Mouse (Mus musculus) forebrain, postnatal 0 days (tissue): Measurements from ENCODE around the gene Slc27a5. TPM values are rescaled to one million over a fixed set of nuclear protein-coding genes. Genes with fewer than 3 reads are reported as not detected.

Source experiments
- ATAC-seq: fragments of 200-750 bp; cut with Nextera tagmentation; 2 replicates; pipeline ENCODE4 v1.8.0; 2017; ENCODE audit warnings: mild to moderate bottlenecking, moderate library complexity
- DNase-seq: peaks from one replicate; pipeline ENCODE4 v3.0.0-alpha.2; 2015
- H3K27ac ChIP-seq: fragments of 300-500 bp; sonication (generic); 2 replicates; pipeline ENCODE4 v1.5.1; 2014; ENCODE audit warnings: low read depth, mild to moderate bottlenecking, antibody characterized with exemption, low read length, moderate library complexity, mixed read lengths
- H3K27me3 ChIP-seq: fragments of 300-500 bp; sonication (generic); 2 replicates; pipeline ENCODE4 v1.6.1; 2014; ENCODE audit warnings: mild to moderate bottlenecking, low read length, mixed read lengths; ENCODE audit not compliant: insufficient read depth
- H3K36me3 ChIP-seq: fragments of 300-500 bp; sonication (generic); 2 replicates; pipeline ENCODE4 v1.6.1; 2014; ENCODE audit warnings: mild to moderate bottlenecking, moderate library complexity; ENCODE audit not compliant: insufficient read depth
- H3K4me1 ChIP-seq: fragments of 300-500 bp; sonication (generic); 2 replicates; pipeline ENCODE4 v1.6.1; 2014; ENCODE audit warnings: antibody characterized with exemption; ENCODE audit not compliant: insufficient read depth
- H3K4me2 ChIP-seq: fragments of 300-500 bp; sonication (generic); 2 replicates; pipeline ENCODE4 v1.6.1; 2014; ENCODE audit warnings: low read depth, mild to moderate bottlenecking, moderate library complexity
- H3K4me3 ChIP-seq: fragments of 300-500 bp; sonication (generic); 2 replicates; pipeline ENCODE4 v1.5.1; 2014; ENCODE audit warnings: low read depth, low read length, mixed read lengths
- H3K9ac ChIP-seq: fragments of 300-500 bp; sonication (generic); 2 replicates; pipeline ENCODE4 v1.6.1; 2014; ENCODE audit warnings: mild to moderate bottlenecking
- H3K9me3 ChIP-seq: fragments of 300-500 bp; sonication (generic); 2 replicates; pipeline ENCODE4 v1.6.1; 2016; ENCODE audit warnings: low read length
- CTCF ChIP-seq: sonication (generic); IDR thresholded peaks from 2 replicates; pipeline ENCODE4 v1.5.1; 2016; ENCODE audit warnings: antibody characterized with exemption, control low read depth, low read depth
- WGBS: fragments of 180-500 bp; shearing (Covaris S2); extraction: QIAGEN DNeasy Blood & Tissue Kit; methylation state at CpG from one replicate; pipeline ENCODE4 v1.1.7; 2014; 5-methylcytosine and 5-hydroxymethylcytosine counted together
- polyA plus RNA-seq: library from polyadenylated mRNA; unstranded; fragments of >200 nt; fragmentation: Nextera tagmentation; extraction: Ambion mirVana; gene quantifications from 2 replicates; pipeline ENCODE4 v1.2.1, GENCODE M21; 2015
- total RNA-seq: library from RNA; depleted of rRNA; stranded (reverse); fragments of >200 nt; gene quantifications from 2 replicates; pipeline ENCODE4 v1.2.3, GENCODE M21; 2014

The Slc27a5 gene
- total and polyA plus RNA-seq, 2 experiments from 2014 or later: 0.18 to 0.43 TPM

GRCm38 (mm10) chr7:13013671-13014070 is 15.7 kb upstream of the Slc27a5 start:
- Histone ChIP-seq H3K36me3 (no peaks in the 10 kb centered on the region), H3K4me1 (0 out of 2 replicates have a peak, but pooled peaks cover 6% of the 10 kb centered on the region), H3K27ac (no peak overlapping the region), H3K9ac (no peak overlapping the region), H3K9me3 (no peaks in the 10 kb centered on the region), H3K4me2 (no peak overlapping the region), H3K4me3 (no peak overlapping the region), H3K27me3 (no peaks in the 10 kb centered on the region)
- no peak for DNase-seq
- no peak for ATAC-seq
- TF ChIP-seq CTCF: no peak
- 67% methylated on average over 4 of the region's 4 CpGs for WGBS

- no peaks in the 10 kb centered on the region for H3K27me3 ChIP-seq
- no peak for TF ChIP-seq CTCF
- peak within 1 kb of the TSS; percentile 74 for H3K4me2 ChIP-seq
- no peak for DNase-seq
- peak within 1 kb of the TSS; percentile 95 for H3K27ac ChIP-seq
- H3K4me3 ChIP-seq: peak within 1 kb of the TSS; percentile 79
- H3K9ac ChIP-seq: peak within 1 kb of the TSS; percentile 86
- ATAC-seq: no peak
- WGBS: 10% methylated on average over 26 of the region's 26 CpGs
- H3K9me3 ChIP-seq: no peaks in the 10 kb centered on the region
- H3K36me3 ChIP-seq: peaks cover 25% of the 10 kb centered on the region
- 0 out of 2 replicates have a peak, but pooled peaks cover 6% of the 10 kb centered on the region for H3K4me1 ChIP-seq
These were observed 12.3 kb upstream of the Slc27a5 start, which contains the start of gene Zbtb45 for GRCm38 (mm10) chr7:13010005-13010908. TSS of gene Zbtb45 (minus strand) at chr7:13010034.

GRCm38 (mm10) chr7:13009143-13010004 is 11.4 kb upstream of the Slc27a5 start:
- under 1% methylated on average over 42 of the region's 42 CpGs for WGBS
- peak; percentile 93 for ATAC-seq
- H3K4me3 ChIP-seq: peak overlapping the region; percentile 79
- H3K9me3 ChIP-seq: no peaks in the 10 kb centered on the region
- no peaks in the 10 kb centered on the region for H3K27me3 ChIP-seq
- H3K36me3 ChIP-seq: peaks cover 32% of the 10 kb centered on the region
- 0 out of 2 replicates have a peak, but pooled peaks cover 6% of the 10 kb centered on the region for H3K4me1 ChIP-seq
- peak; percentile 97 for DNase-seq
- H3K4me2 ChIP-seq: peak overlapping the region; percentile 74
- H3K27ac ChIP-seq: peak overlapping the region; percentile 95
- TF ChIP-seq CTCF: peak; percentile 89
- H3K9ac ChIP-seq: peak overlapping the region; percentile 86

- ATAC-seq (no peak), DNase-seq (no peak)
- TF ChIP-seq CTCF: no peak
- 0 out of 2 replicates have a peak overlapping the region, but pooled peaks have one; percentile 18 for H3K9ac ChIP-seq
- WGBS: 51% methylated on average over 53 of the region's 57 CpGs
- no peak overlapping the region for H3K4me2 ChIP-seq
- H3K27me3 ChIP-seq: no peaks in the 10 kb centered on the region
- no peaks in the 10 kb centered on the region for H3K9me3 ChIP-seq
- 0 out of 2 replicates have a peak, but pooled peaks cover 6% of the 10 kb centered on the region for H3K4me1 ChIP-seq
- H3K27ac ChIP-seq: no peak overlapping the region
- no peak overlapping the region for H3K4me3 ChIP-seq
- peaks cover 35% of the 10 kb centered on the region for H3K36me3 ChIP-seq
These were observed 9.5 kb upstream of the Slc27a5 start for GRCm38 (mm10) chr7:13007341-13008092.

- 87% methylated on average over 10 of the region's 10 CpGs for WGBS
- H3K4me1 ChIP-seq: 0 out of 2 replicates have a peak, but pooled peaks cover 6% of the 10 kb centered on the region
- no peak overlapping the region for H3K4me2 ChIP-seq
- ATAC-seq (no peak), DNase-seq (no peak)
- H3K9me3 ChIP-seq: no peaks in the 10 kb centered on the region
- no peaks in the 10 kb centered on the region for H3K27me3 ChIP-seq
- no peak overlapping the region for H3K4me3 ChIP-seq
- no peak overlapping the region for H3K9ac ChIP-seq
- peaks cover 35% of the 10 kb centered on the region for H3K36me3 ChIP-seq
- H3K27ac ChIP-seq: no peak overlapping the region
- TF ChIP-seq CTCF: no peak
These were observed 8.5 kb upstream of the Slc27a5 start for GRCm38 (mm10) chr7:13006531-13006930.

GRCm38 (mm10) chr7:13006011-13006410 is 8.0 kb upstream of the Slc27a5 start:
- ATAC-seq: no peak

More at GRCm38 (mm10) chr7:13006011-13006410, 8.0 kb upstream of the Slc27a5 start:
- no peak for TF ChIP-seq CTCF
- H3K36me3 ChIP-seq: peaks cover 35% of the 10 kb centered on the region
- no peak overlapping the region for H3K4me3 ChIP-seq
- H3K27me3 ChIP-seq: no peaks in the 10 kb centered on the region
- no peak for DNase-seq
- 81% methylated on average over 17 of the region's 17 CpGs for WGBS
- H3K9ac ChIP-seq: no peak overlapping the region
- no peaks in the 10 kb centered on the region for H3K9me3 ChIP-seq
- no peak overlapping the region for H3K27ac ChIP-seq
- H3K4me2 ChIP-seq: no peak overlapping the region
- 0 out of 2 replicates have a peak, but pooled peaks cover 6% of the 10 kb centered on the region for H3K4me1 ChIP-seq
